Mouse (Mus musculus) embryonic facial prominence, embryonic 10.5 days (tissue): Measurements from ENCODE around the gene Gm5890. TPM values are rescaled to one million over a fixed set of nuclear protein-coding genes. Genes with fewer than 3 reads are reported as not detected.
"Not testable (repeated sequence)": the region's sequence is repeated elsewhere in the genome, so short reads cannot be mapped to it uniquely, and the experiment has no call there.

Source experiments
- DNase-seq: peaks from one replicate; pipeline ENCODE4 v3.0.0-alpha.2; 2017; ENCODE audit warnings: low spot score
- H3K27ac ChIP-seq: fragments of 300-500 bp; sonication (generic); replicated peaks from 2 replicates; pipeline ENCODE4 v1.5.1; 2016; ENCODE audit warnings: mild to moderate bottlenecking
- H3K27me3 ChIP-seq: fragments of 300-500 bp; sonication (generic); replicated peaks from 2 replicates; pipeline ENCODE4 v1.6.1; 2016; ENCODE audit warnings: low read depth, mild to moderate bottlenecking; ENCODE audit not compliant: poor library complexity, severe bottlenecking
- H3K36me3 ChIP-seq: fragments of 300-500 bp; sonication (generic); replicated peaks from 2 replicates; pipeline ENCODE4 v1.6.1; 2016; ENCODE audit warnings: mild to moderate bottlenecking, moderate library complexity
- H3K4me1 ChIP-seq: fragments of 300-500 bp; sonication (generic); 2 replicates; pipeline ENCODE4 v1.6.1; 2016
- H3K4me3 ChIP-seq: fragments of 300-500 bp; sonication (generic); 2 replicates; pipeline ENCODE4 v1.5.1; 2016; ENCODE audit warnings: mild to moderate bottlenecking, moderate library complexity
- H3K9me3 ChIP-seq: fragments of 300-500 bp; sonication (generic); 2 replicates; pipeline ENCODE4 v1.6.1; 2016; ENCODE audit warnings: mild to moderate bottlenecking
- WGBS: fragments of 180-500 bp; shearing (Covaris S2); methylation state at CpG from one replicate; pipeline ENCODE4 v1.1.7; 2016; 5-methylcytosine and 5-hydroxymethylcytosine counted together
- polyA plus RNA-seq: library from polyadenylated mRNA; unstranded; fragments of >200 nt; fragmentation: Nextera tagmentation; extraction: Ambion mirVana; gene quantifications from 2 replicates; pipeline ENCODE4 v1.2.1, GENCODE M21; 2016

Gm5890 gene
- not detected in 2 replicates for polyA plus RNA-seq

DNA sequence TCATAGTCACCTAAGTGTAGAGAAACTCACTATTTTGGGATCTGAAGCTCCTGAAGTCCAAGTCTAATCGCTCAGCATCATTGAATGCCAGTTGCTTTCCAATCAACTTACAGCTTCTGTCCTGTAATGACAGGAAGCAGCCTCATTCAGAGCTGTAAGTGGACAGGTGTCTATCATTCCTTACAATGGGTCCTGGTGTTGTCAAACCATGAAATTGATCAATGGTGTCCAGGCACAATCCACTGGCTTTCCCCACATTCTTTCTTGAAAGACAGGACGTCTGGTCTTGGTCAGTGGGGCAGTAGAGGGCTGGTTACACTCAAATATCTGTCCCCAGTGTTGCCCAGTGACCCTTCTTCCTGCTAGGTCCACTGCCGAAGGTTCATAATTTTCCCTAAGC, at the start of gene Gm5890:
Gm5890 (minus strand) TSS at position 101 of the 400 bp plus-strand sequence.
- WGBS = no CpG with 5 or more reads among the region's 3 CpGs
- H3K4me3 ChIP-seq, H3K27me3 ChIP-seq, H3K4me1 ChIP-seq, H3K9me3 ChIP-seq, H3K36me3 ChIP-seq, H3K27ac ChIP-seq, DNase-seq: not testable (repeated sequence)

- DNase-seq, H3K27me3 ChIP-seq, H3K4me1 ChIP-seq, H3K9me3 ChIP-seq, H3K36me3 ChIP-seq, H3K4me3 ChIP-seq, H3K27ac ChIP-seq: not testable (repeated sequence)
- no CpG with 5 or more reads among the region's 2 CpGs for WGBS
Measured at GRCm38 (mm10) chr7:20233728-20234127, 28.9 kb downstream of the Gm5890 start, which contains the start of gene Gm4498. TSS of gene Gm4498 (minus strand) at chr7:20233828.

Other genes starting within 250 kb of the Gm5890 start
- gene Vmn1r91, start 163.2 kb downstream of the Gm5890 start, polyA plus RNA-seq = not detected in 2 replicates
- gene Gm16442, start 140.3 kb downstream of the Gm5890 start, polyA plus RNA-seq = not detected in 2 replicates
- not detected in 2 replicates for gene Vmn1r93, start 123.7 kb downstream of the Gm5890 start, polyA plus RNA-seq
- gene Vmn1r94, start 94.5 kb downstream of the Gm5890 start, polyA plus RNA-seq = not detected in 2 replicates
- not detected in 2 replicates for gene Vmn1r95, start 69.1 kb downstream of the Gm5890 start, polyA plus RNA-seq
- gene Gm6164, start 57.2 kb downstream of the Gm5890 start, polyA plus RNA-seq = not detected in 2 replicates
- gene Gm4498, start 29.0 kb downstream of the Gm5890 start, polyA plus RNA-seq = not detected in 2 replicates
- not detected in 2 replicates for gene Gm4133, start 71.2 kb upstream of the Gm5890 start, polyA plus RNA-seq
- gene Gm5728, start 112.6 kb upstream of the Gm5890 start, polyA plus RNA-seq = not detected in 2 replicates
- not detected in 2 replicates for gene Vmn1r100, start 155.1 kb upstream of the Gm5890 start, polyA plus RNA-seq
- gene Vmn1r101, start 179.8 kb upstream of the Gm5890 start, polyA plus RNA-seq = not detected in 2 replicates
- gene Gm10670, start 212.1 kb upstream of the Gm5890 start, polyA plus RNA-seq = not detected in 2 replicates
- not detected in 2 replicates for gene Vmn1r103, start 247.7 kb upstream of the Gm5890 start, polyA plus RNA-seq